Mouse (Mus musculus) brown adipose tissue, adult 24 weeks (tissue): Measurements from ENCODE around the gene Olfr135. TPM values are rescaled to one million over a fixed set of nuclear protein-coding genes. Genes with fewer than 3 reads are reported as not detected.

Experiments used
- H3K27ac ChIP-seq: fragments of 200-500 bp; replicated peaks from 2 replicates; pipeline ENCODE4 v1.5.1; 2012; ENCODE audit warnings: low read depth, mild to moderate bottlenecking, low read length
- H3K4me1 ChIP-seq: fragments of 200-500 bp; 2 replicates; pipeline ENCODE4 v1.6.1; 2012; ENCODE audit warnings: low read length, mixed read lengths; ENCODE audit not compliant: control insufficient read depth, insufficient read depth, insufficient read length
- H3K4me3 ChIP-seq: fragments of 200-500 bp; 2 replicates; pipeline ENCODE4 v1.5.1; 2012; ENCODE audit warnings: low read depth, mild to moderate bottlenecking, low read length, moderate library complexity; ENCODE audit not compliant: insufficient read depth
- polyA plus RNA-seq: library from polyadenylated mRNA; stranded (reverse); fragments of >200 nt; gene quantifications from 2 replicates; pipeline ENCODE4 v1.2.4, GENCODE M21; 2012; ENCODE audit not compliant: missing spikeins, insufficient read depth, insufficient read length

Gene Olfr135
- not detected in 2 replicates for polyA plus RNA-seq

GRCm38 (mm10) chr17:38204035-38204434 is at the start of gene Olfr135:
Gene Olfr135 (plus strand): TSS chr17:38204335.
- Histone ChIP-seq H3K27ac (no peak within 1 kb of the TSS), H3K4me1 (no peaks in the 10 kb centered on the region), H3K4me3 (no peak within 1 kb of the TSS)

GRCm38 (mm10) chr17:38171088-38171487 is 33.0 kb upstream of the Olfr135 start, which contains the start of gene Olfr134:
Gene Olfr134 (plus strand): TSS chr17:38171388.
- Histone ChIP-seq H3K27ac (no peak within 1 kb of the TSS), H3K4me3 (no peak within 1 kb of the TSS), H3K4me1 (no peaks in the 10 kb centered on the region)

Other genes starting within 250 kb of the Olfr135 start
- not detected in 2 replicates for gene Olfr129, start 144.3 kb upstream of the Olfr135 start, polyA plus RNA-seq
- not detected in 2 replicates for gene Olfr130, start 140.4 kb upstream of the Olfr135 start, polyA plus RNA-seq
- not detected in 2 replicates for gene Olfr131, start 115.6 kb upstream of the Olfr135 start, polyA plus RNA-seq
- not detected in 2 replicates for gene Olfr132, start 69.8 kb upstream of the Olfr135 start, polyA plus RNA-seq
- not detected in 2 replicates for gene Olfr133, start 59.1 kb upstream of the Olfr135 start, polyA plus RNA-seq
- gene Olfr134, start 32.9 kb upstream of the Olfr135 start, polyA plus RNA-seq: not detected in 2 replicates
- gene Olfr138, start 56.7 kb downstream of the Olfr135 start, polyA plus RNA-seq: not detected in 2 replicates
- not detected in 2 replicates for gene Olfr137, start 103.2 kb downstream of the Olfr135 start, polyA plus RNA-seq
- gene Olfr136, start 125.5 kb downstream of the Olfr135 start, polyA plus RNA-seq: not detected in 2 replicates
- gene Esp36, start 215.8 kb downstream of the Olfr135 start, polyA plus RNA-seq: not detected in 2 replicates